Mouse (Mus musculus) brown adipose tissue, adult 24 weeks (tissue): Measurements from ENCODE around the gene Rgs7. TPM values are rescaled to one million over a fixed set of nuclear protein-coding genes. Genes with fewer than 3 reads are reported as not detected.

Experiments
- H3K27ac ChIP-seq: fragments of 200-500 bp; replicated peaks from 2 replicates; pipeline ENCODE4 v1.5.1; 2012; ENCODE audit warnings: low read depth, mild to moderate bottlenecking, low read length
- H3K4me1 ChIP-seq: fragments of 200-500 bp; 2 replicates; pipeline ENCODE4 v1.6.1; 2012; ENCODE audit warnings: low read length, mixed read lengths; ENCODE audit not compliant: control insufficient read depth, insufficient read depth, insufficient read length
- H3K4me3 ChIP-seq: fragments of 200-500 bp; 2 replicates; pipeline ENCODE4 v1.5.1; 2012; ENCODE audit warnings: low read depth, mild to moderate bottlenecking, low read length, moderate library complexity; ENCODE audit not compliant: insufficient read depth
- polyA plus RNA-seq: library from polyadenylated mRNA; stranded (reverse); fragments of >200 nt; gene quantifications from 2 replicates; pipeline ENCODE4 v1.2.4, GENCODE M21; 2012; ENCODE audit not compliant: missing spikeins, insufficient read depth, insufficient read length

The Rgs7 gene
- polyA plus RNA-seq, 1 experiment, result 49.8 TPM

DNA sequence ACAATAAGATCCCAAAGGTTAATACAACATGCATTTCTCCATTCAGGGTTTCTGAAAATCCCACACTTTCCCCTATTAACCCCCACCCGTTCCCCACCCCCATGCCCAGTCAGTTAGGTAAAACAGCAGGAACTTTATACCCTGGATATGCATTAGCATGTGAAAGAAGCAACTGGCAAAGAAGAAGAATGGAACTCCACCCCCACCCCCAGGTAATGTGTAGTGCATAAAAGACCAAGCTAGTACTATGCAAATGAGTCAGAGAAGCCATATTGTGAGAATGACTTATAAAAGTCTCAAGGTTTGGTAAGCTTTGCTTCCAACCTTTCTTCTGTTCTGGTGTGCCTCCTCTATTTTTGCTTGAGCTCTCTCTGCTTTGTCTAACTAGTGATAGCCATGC is 468.2 kb downstream of the Rgs7 start:
- Histone ChIP-seq H3K4me3 (no peak overlapping the region), H3K4me1 (no peaks in the 10 kb centered on the region), H3K27ac (no peak overlapping the region)

Other genes with a start within 250 kb of the Rgs7 start
- 2.0 TPM in 1 of 2 replicates, not detected in the other for gene Kmo, start 127.9 kb upstream of the Rgs7 start, polyA plus RNA-seq
- gene Fh1, start 133.1 kb upstream of the Rgs7 start, polyA plus RNA-seq, result 1,161 and 1,563 TPM in 2 replicates
- 1.7 and 1.8 TPM in 2 replicates for gene Opn3, start 200.3 kb upstream of the Rgs7 start, polyA plus RNA-seq
- 2.4 and 2.9 TPM in 2 replicates for gene Chml, start 200.4 kb upstream of the Rgs7 start, polyA plus RNA-seq
- gene Wdr64, start 206.1 kb upstream of the Rgs7 start, polyA plus RNA-seq, result not detected in 2 replicates